Mouse (Mus musculus): ENCODE results near the gene Igf1r.

GRCm38 (mm10) chr7:68211883-68212282 is 259.3 kb downstream of the Igf1r start:
- TF ChIP-seq POLR2A (IDR thresholded peaks at IDR 0.05; ENCODE audit: borderline replicate concordance, extremely low read depth, low read depth, low read length) (no peak), CTCF (IDR thresholded peaks at IDR 0.05; ENCODE audit: insufficient read depth, low read length) (no peak)

All from lung, adult 2 months (tissue).